Mouse (Mus musculus) heart, postnatal 0 days (tissue): ENCODE data around the gene Dnajb14. TPM values are rescaled to one million over a fixed set of nuclear protein-coding genes. Genes with fewer than 3 reads are reported as not detected.

Experiments used
- ATAC-seq: fragments of 200-750 bp; cut with Nextera tagmentation; 2 replicates; pipeline ENCODE4 v1.8.0; 2017; ENCODE audit warnings: low read depth, moderate number of reproducible peaks, moderate library complexity; ENCODE audit not compliant: insufficient read depth
- DNase-seq: peaks from one replicate; pipeline ENCODE4 v3.0.0-alpha.2; 2016; ENCODE audit warnings: low spot score
- H3K27ac ChIP-seq: fragments of 300-500 bp; sonication (generic); 2 replicates; pipeline ENCODE4 v1.5.1; 2014; ENCODE audit warnings: low read depth, mild to moderate bottlenecking
- H3K27me3 ChIP-seq: fragments of 300-500 bp; sonication (generic); 2 replicates; pipeline ENCODE4 v1.6.1; 2014; ENCODE audit warnings: low read length, mixed read lengths; ENCODE audit not compliant: control insufficient read depth, insufficient read depth
- H3K36me3 ChIP-seq: fragments of 300-500 bp; sonication (generic); replicated peaks from 2 replicates; pipeline ENCODE4 v1.6.1; 2014; ENCODE audit warnings: low read length, mixed read lengths; ENCODE audit not compliant: control insufficient read depth, insufficient read depth
- H3K4me1 ChIP-seq: fragments of 300-500 bp; sonication (generic); 2 replicates; pipeline ENCODE4 v1.6.1; 2014; ENCODE audit warnings: antibody characterized with exemption; ENCODE audit not compliant: control insufficient read depth, insufficient read depth
- H3K4me2 ChIP-seq: fragments of 300-500 bp; sonication (generic); 2 replicates; pipeline ENCODE4 v1.6.1; 2014; ENCODE audit warnings: low read depth, mild to moderate bottlenecking, low read length, moderate library complexity
- H3K4me3 ChIP-seq: fragments of 300-500 bp; sonication (generic); 2 replicates; pipeline ENCODE4 v1.5.1; 2014; ENCODE audit warnings: low read depth, low read length
- H3K9ac ChIP-seq: fragments of 300-500 bp; sonication (generic); replicated peaks from 2 replicates; pipeline ENCODE4 v1.6.1; 2014; ENCODE audit warnings: low read depth, low read length, mixed read lengths
- H3K9me3 ChIP-seq: fragments of 300-500 bp; sonication (generic); replicated peaks from 2 replicates; pipeline ENCODE4 v1.6.1; 2016; ENCODE audit warnings: low read length; ENCODE audit not compliant: control insufficient read depth
- CTCF ChIP-seq: IDR thresholded peaks from 2 replicates; pipeline ENCODE4 v1.5.1; 2016; ENCODE audit warnings: antibody characterized with exemption, control low read depth, low read depth
- EP300 ChIP-seq: IDR thresholded peaks from 2 replicates; pipeline ENCODE4 v1.6.1; 2016; ENCODE audit warnings: antibody characterized with exemption, low read depth
- WGBS: fragments of 180-500 bp; shearing (Covaris S2); extraction: QIAGEN DNeasy Blood & Tissue Kit; methylation state at CpG from one replicate; pipeline ENCODE4 v1.1.7; 2014; 5-methylcytosine and 5-hydroxymethylcytosine counted together
- polyA plus RNA-seq: library from polyadenylated mRNA; unstranded; fragments of >200 nt; fragmentation: Nextera tagmentation; extraction: Ambion mirVana; gene quantifications from 2 replicates; pipeline ENCODE4 v1.2.1, GENCODE M21; 2015
- total RNA-seq: library from RNA; depleted of rRNA; stranded (reverse); fragments of >200 nt; gene quantifications from 2 replicates; pipeline ENCODE4 v1.2.3, GENCODE M21; 2014; ENCODE audit warnings: low replicate concordance; rRNA removed

The Dnajb14 gene
- total RNA-seq (4.0 and 5.1 TPM in 2 replicates), polyA plus RNA-seq (7.4 and 8.6 TPM in 2 replicates)

- TF ChIP-seq CTCF (no peak), EP300 (no peak)
- WGBS = under 1% methylated on average over 70 of the region's 94 CpGs
These were observed at the start of gene Dnajb14 for GRCm38 (mm10) chr3:137867437-137868093. Dnajb14 (plus strand) TSS chr3:137867675.

GRCm38 (mm10) chr3:137818713-137819112 is 48.8 kb upstream of the Dnajb14 start:
- Histone ChIP-seq H3K4me2 (no peak overlapping the region), H3K9ac (no peak overlapping the region), H3K27ac (no peak overlapping the region), H3K27me3 (no peaks in the 10 kb centered on the region), H3K4me1 (no peaks in the 10 kb centered on the region), H3K4me3 (no peak overlapping the region), H3K9me3 (no peaks in the 10 kb centered on the region), H3K36me3 (no peaks in the 10 kb centered on the region)
- no peak for ATAC-seq
- 38% methylated on average over 4 of the region's 4 CpGs for WGBS
- TF ChIP-seq CTCF (peak; percentile 28), EP300 (no peak)
- no peak for DNase-seq

More at GRCm38 (mm10) chr3:137867437-137868093, at the start of gene Dnajb14:
- Histone ChIP-seq H3K36me3 (no peaks in the 10 kb centered on the region), H3K9ac (peak within 1 kb of the TSS; percentile 98), H3K4me3 (peak within 1 kb of the TSS; percentile 94), H3K27ac (peak within 1 kb of the TSS; percentile 98), H3K27me3 (no peaks in the 10 kb centered on the region), H3K4me1 (peaks cover 8% of the 10 kb centered on the region; the same call in 1 of the 2 replicates), H3K4me2 (peak within 1 kb of the TSS; percentile 88), H3K9me3 (no peaks in the 10 kb centered on the region)
- ATAC-seq = peak; percentile 25
- DNase-seq = peak; percentile 39

GRCm38 (mm10) chr3:137820688-137821467 is 46.6 kb upstream of the Dnajb14 start:
- Histone ChIP-seq H3K4me3 (no peak overlapping the region), H3K27ac (no peak overlapping the region), H3K9me3 (no peaks in the 10 kb centered on the region), H3K4me1 (no peaks in the 10 kb centered on the region), H3K4me2 (no peak overlapping the region), H3K36me3 (no peaks in the 10 kb centered on the region), H3K9ac (no peak overlapping the region), H3K27me3 (no peaks in the 10 kb centered on the region)
- TF ChIP-seq CTCF (no peak), EP300 (no peak)
- 72% methylated on average over 6 of the region's 6 CpGs for WGBS
- ATAC-seq (no peak), DNase-seq (no peak)

GRCm38 (mm10) chr3:137823317-137823716 is 44.2 kb upstream of the Dnajb14 start:
- Histone ChIP-seq H3K27ac (no peak overlapping the region), H3K4me1 (no peaks in the 10 kb centered on the region), H3K36me3 (no peaks in the 10 kb centered on the region), H3K4me3 (no peak overlapping the region), H3K27me3 (no peaks in the 10 kb centered on the region), H3K9ac (no peak overlapping the region), H3K9me3 (no peaks in the 10 kb centered on the region), H3K4me2 (no peak overlapping the region)
- TF ChIP-seq CTCF (no peak), EP300 (no peak)
- ATAC-seq (no peak), DNase-seq (no peak)
- 90% methylated on average over 3 of the region's 3 CpGs for WGBS

GRCm38 (mm10) chr3:137827678-137828077 is 39.8 kb upstream of the Dnajb14 start:
- Histone ChIP-seq H3K4me1 (no peaks in the 10 kb centered on the region), H3K27me3 (no peaks in the 10 kb centered on the region), H3K27ac (peak overlapping the region; percentile 61), H3K36me3 (no peaks in the 10 kb centered on the region), H3K9me3 (no peaks in the 10 kb centered on the region), H3K9ac (0 out of 2 replicates have a peak overlapping the region, but pooled peaks have one; percentile 13), H3K4me2 (no peak overlapping the region), H3K4me3 (no peak overlapping the region)
- WGBS = 24% methylated on average over 11 of the region's 11 CpGs
- TF ChIP-seq EP300 = no peak
- TF ChIP-seq CTCF = no peak
- ATAC-seq (peak; percentile 30; the same call in 1 of the 2 replicates), DNase-seq (no peak)
